Mouse (Mus musculus) forebrain, embryonic 15.5 days (tissue): ENCODE data around the gene Nell2. TPM values are rescaled to one million over a fixed set of nuclear protein-coding genes. Genes with fewer than 3 reads are reported as not detected.

Source experiments
- ATAC-seq: fragments of 200-750 bp; cut with Nextera tagmentation; replicated peaks from 2 replicates; pipeline ENCODE4 v1.8.0; 2017; ENCODE audit warnings: mild to moderate bottlenecking, moderate TSS enrichment, moderate library complexity
- H3K27ac ChIP-seq: fragments of 300-500 bp; sonication (generic); replicated peaks from 2 replicates; pipeline ENCODE4 v1.5.1; 2015; ENCODE audit warnings: mild to moderate bottlenecking, inconsistent platforms
- H3K27me3 ChIP-seq: fragments of 300-500 bp; sonication (generic); 2 replicates; pipeline ENCODE4 v1.6.1; 2015; ENCODE audit warnings: inconsistent platforms
- H3K36me3 ChIP-seq: fragments of 300-500 bp; sonication (generic); 2 replicates; pipeline ENCODE4 v1.6.1; 2015; ENCODE audit warnings: mild to moderate bottlenecking, inconsistent platforms
- H3K4me1 ChIP-seq: fragments of 300-500 bp; sonication (generic); 2 replicates; pipeline ENCODE4 v1.6.1; 2015; ENCODE audit warnings: inconsistent platforms
- H3K4me2 ChIP-seq: fragments of 300-500 bp; sonication (generic); replicated peaks from 2 replicates; pipeline ENCODE4 v1.6.1; 2015; ENCODE audit warnings: mild to moderate bottlenecking, inconsistent platforms
- H3K4me3 ChIP-seq: fragments of 300-500 bp; sonication (generic); 2 replicates; pipeline ENCODE4 v1.5.1; 2015; ENCODE audit warnings: mild to moderate bottlenecking, inconsistent platforms
- H3K9ac ChIP-seq: fragments of 300-500 bp; sonication (generic); replicated peaks from 2 replicates; pipeline ENCODE4 v1.6.1; 2015; ENCODE audit warnings: mild to moderate bottlenecking, inconsistent platforms
- H3K9me3 ChIP-seq: fragments of 300-500 bp; sonication (generic); 2 replicates; pipeline ENCODE4 v1.6.1; 2016; ENCODE audit warnings: inconsistent platforms
- WGBS: fragments of 180-500 bp; shearing (Covaris S2); methylation state at CpG from one replicate; pipeline ENCODE4 v1.1.7; 2015; ENCODE audit warnings: mixed read lengths; 5-methylcytosine and 5-hydroxymethylcytosine counted together
- polyA plus RNA-seq: library from polyadenylated mRNA; unstranded; fragments of >200 nt; fragmentation: Nextera tagmentation; extraction: Ambion mirVana; gene quantifications from 2 replicates; pipeline ENCODE4 v1.2.1, GENCODE M21; 2015

Nell2 gene
- polyA plus RNA-seq, 1 experiment from 2014 or later = 213 TPM

DNA sequence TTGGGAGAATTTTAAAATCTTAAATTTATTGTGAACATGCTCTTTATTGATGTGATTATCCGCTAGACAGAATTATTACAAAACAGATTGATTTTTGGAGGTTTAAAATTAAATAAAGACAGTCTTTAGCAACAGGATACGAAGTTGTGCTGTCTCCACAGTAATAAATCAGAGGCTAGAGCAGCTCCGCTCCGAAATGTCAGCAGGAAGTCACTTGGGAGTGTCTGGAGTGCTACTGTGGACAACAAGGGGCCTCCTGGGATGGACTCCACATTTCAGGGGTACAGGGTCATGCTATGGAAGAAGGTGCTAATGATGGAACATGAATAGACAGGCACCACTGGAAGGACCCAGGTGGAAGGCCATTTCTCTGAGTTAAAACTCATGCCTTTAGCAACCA, 211.7 kb downstream of the Nell2 start:
- Histone ChIP-seq H3K9me3 (no peaks in the 10 kb centered on the region), H3K27me3 (no peaks in the 10 kb centered on the region), H3K9ac (no peak overlapping the region), H3K4me3 (no peak overlapping the region), H3K4me1 (peaks cover 24% of the 10 kb centered on the region), H3K4me2 (no peak overlapping the region), H3K27ac (no peak overlapping the region), H3K36me3 (no peaks in the 10 kb centered on the region)
- WGBS = 80% methylated on average over 4 of the region's 4 CpGs
- ATAC-seq = no peak

- no peaks in the 10 kb centered on the region for H3K27me3 ChIP-seq
- peaks cover 24% of the 10 kb centered on the region for H3K4me1 ChIP-seq
- H3K36me3 ChIP-seq = no peaks in the 10 kb centered on the region
- no peak overlapping the region for H3K4me3 ChIP-seq
- ATAC-seq = no peak
- WGBS = 88% methylated on average over 5 of the region's 5 CpGs
- no peak overlapping the region for H3K27ac ChIP-seq
- H3K9ac ChIP-seq = no peak overlapping the region
- H3K4me2 ChIP-seq = no peak overlapping the region
- H3K9me3 ChIP-seq = no peaks in the 10 kb centered on the region
Measured at GRCm38 (mm10) chr15:95314808-95315145, 213.6 kb downstream of the Nell2 start.

DNA sequence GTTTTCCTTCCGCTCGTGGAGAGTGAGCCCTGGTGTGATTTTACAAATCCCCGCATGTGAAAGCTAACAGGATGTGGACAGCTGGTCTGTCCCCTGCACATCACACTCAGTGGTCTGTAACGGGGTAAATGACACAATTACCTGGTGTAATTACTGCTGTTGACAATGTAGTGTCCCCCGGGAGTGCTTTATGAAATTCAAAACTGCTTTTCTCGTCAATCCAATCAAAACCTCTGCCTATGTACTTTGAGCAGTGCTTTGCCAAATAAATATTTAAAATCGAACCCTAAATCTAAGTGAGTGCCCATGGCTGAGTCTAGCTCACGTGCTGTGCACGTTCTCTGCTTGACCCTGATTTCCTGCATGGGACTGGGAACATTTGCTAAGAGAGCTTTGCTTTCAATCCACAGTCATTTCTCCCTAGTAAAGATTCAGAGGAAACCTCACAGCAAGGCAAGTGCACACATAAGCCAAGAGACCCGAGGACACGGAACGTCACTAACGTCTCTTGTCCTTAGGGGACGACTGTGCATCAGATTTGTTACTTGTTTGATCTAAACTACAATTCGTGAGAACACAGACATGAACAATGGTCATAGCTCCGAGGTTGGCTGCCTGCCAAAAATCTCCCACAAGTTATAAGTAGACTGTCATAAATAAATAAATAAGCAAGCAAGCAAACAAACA, 214.1 kb downstream of the Nell2 start:
- Histone ChIP-seq H3K27ac (peak overlapping the region; percentile 36), H3K36me3 (no peaks in the 10 kb centered on the region), H3K4me2 (no peak overlapping the region), H3K9ac (no peak overlapping the region), H3K9me3 (no peaks in the 10 kb centered on the region), H3K4me1 (peaks cover 24% of the 10 kb centered on the region), H3K27me3 (no peaks in the 10 kb centered on the region), H3K4me3 (no peak overlapping the region)
- 31% methylated on average over 16 of the region's 16 CpGs for WGBS
- peak; percentile 41; the same call in 1 of the 2 replicates for ATAC-seq

GRCm38 (mm10) chr15:95313286-95313685, 215.1 kb downstream of the Nell2 start:
- Histone ChIP-seq H3K36me3 (no peaks in the 10 kb centered on the region), H3K4me1 (peaks cover 24% of the 10 kb centered on the region), H3K4me2 (no peak overlapping the region), H3K9me3 (no peaks in the 10 kb centered on the region), H3K27me3 (no peaks in the 10 kb centered on the region), H3K9ac (no peak overlapping the region), H3K27ac (peak overlapping the region; percentile 36; the same call in 1 of the 2 replicates), H3K4me3 (no peak overlapping the region)
- 27% methylated on average over 5 of the region's 5 CpGs for WGBS
- ATAC-seq = peak; percentile 87

DNA sequence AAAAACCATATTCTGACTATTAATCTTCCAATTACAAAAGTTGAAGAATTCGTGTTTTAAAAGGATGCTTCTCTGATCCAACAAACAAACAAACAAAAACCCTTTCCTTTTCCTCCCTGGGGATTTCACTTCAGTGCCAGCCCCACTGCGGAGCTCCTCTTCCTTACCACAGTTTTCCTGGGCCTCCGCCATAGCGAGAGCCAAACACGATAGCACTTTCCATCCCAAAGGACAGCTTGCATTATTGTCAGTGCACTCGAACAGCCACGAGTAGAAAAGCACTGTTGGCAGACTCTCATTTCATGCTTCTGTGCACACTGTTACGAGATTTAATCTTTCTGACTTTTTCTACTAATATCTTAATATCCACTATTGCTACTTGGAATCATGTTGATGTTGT, 224.3 kb downstream of the Nell2 start:
- Histone ChIP-seq H3K27ac (no peak overlapping the region), H3K36me3 (no peaks in the 10 kb centered on the region), H3K9ac (no peak overlapping the region), H3K27me3 (no peaks in the 10 kb centered on the region), H3K4me1 (no peaks in the 10 kb centered on the region), H3K4me3 (no peak overlapping the region), H3K4me2 (no peak overlapping the region), H3K9me3 (no peaks in the 10 kb centered on the region)
- WGBS = 56% methylated on average over 8 of the region's 8 CpGs
- peak; percentile 66; the same call in 1 of the 2 replicates for ATAC-seq

DNA sequence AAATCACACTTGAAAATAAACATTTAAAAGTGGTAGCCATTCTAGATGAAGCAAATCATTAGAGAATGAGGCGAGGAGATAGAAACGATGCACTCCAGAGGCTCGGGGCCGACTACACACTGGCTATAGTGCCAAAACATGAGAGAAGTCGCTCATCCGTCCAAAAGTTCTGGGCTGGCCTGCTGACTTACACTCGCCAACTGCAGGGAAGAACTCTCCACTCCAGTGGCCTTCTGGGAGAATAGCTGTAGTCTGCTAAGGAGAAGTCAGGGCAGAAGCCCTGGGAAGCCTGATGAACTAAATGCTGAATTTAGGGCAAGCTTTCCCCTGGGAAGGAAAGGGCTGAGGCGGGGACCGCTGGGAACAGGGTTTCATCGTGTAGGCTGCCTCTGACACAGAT, 231.8 kb downstream of the Nell2 start:
- 83% methylated on average over 10 of the region's 10 CpGs for WGBS
- Histone ChIP-seq H3K27me3 (no peaks in the 10 kb centered on the region), H3K9me3 (no peaks in the 10 kb centered on the region), H3K9ac (no peak overlapping the region), H3K27ac (peak overlapping the region; percentile 5; the same call in 1 of the 2 replicates), H3K4me3 (no peak overlapping the region), H3K4me1 (no peaks in the 10 kb centered on the region), H3K4me2 (no peak overlapping the region), H3K36me3 (peaks cover 6% of the 10 kb centered on the region; the same call in 1 of the 2 replicates)
- ATAC-seq = no peak

GRCm38 (mm10) chr15:95289047-95289446, 239.3 kb downstream of the Nell2 start:
- H3K4me3 ChIP-seq = no peak overlapping the region
- H3K4me1 ChIP-seq = peaks cover 23% of the 10 kb centered on the region
- no peak overlapping the region for H3K9ac ChIP-seq
- H3K36me3 ChIP-seq = no peaks in the 10 kb centered on the region
- H3K9me3 ChIP-seq = no peaks in the 10 kb centered on the region
- H3K27ac ChIP-seq = no peak overlapping the region; the same call in 1 of the 2 replicates
- WGBS = 26% methylated on average over 10 of the region's 10 CpGs
- ATAC-seq = no peak
- H3K4me2 ChIP-seq = no peak overlapping the region
- no peaks in the 10 kb centered on the region for H3K27me3 ChIP-seq

DNA sequence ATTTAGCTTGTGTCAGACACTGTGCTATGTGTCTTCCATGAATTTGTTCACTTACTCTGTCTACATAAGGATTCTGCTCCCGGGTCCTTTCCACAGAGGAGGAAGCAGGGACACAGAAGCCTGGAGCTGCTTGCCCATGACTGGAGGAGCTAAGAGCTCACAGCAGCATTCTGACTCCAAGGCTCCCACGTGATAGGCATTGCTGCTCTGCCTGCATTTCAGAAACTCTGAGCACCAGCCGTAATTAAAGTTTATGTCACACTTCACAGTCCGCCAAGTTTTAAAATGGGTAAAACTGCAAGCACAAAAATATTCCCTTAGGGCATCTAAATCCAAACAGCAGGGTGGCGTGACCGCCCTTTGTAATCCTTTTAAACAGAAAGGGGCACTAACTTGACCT, 243.2 kb downstream of the Nell2 start:
- no peak overlapping the region for H3K4me3 ChIP-seq
- peak overlapping the region; percentile 47 for H3K27ac ChIP-seq
- no peak overlapping the region for H3K4me2 ChIP-seq
- ATAC-seq = 0 out of 2 replicates have a peak, but pooled peaks have one; percentile 38
- H3K9ac ChIP-seq = no peak overlapping the region
- H3K27me3 ChIP-seq = no peaks in the 10 kb centered on the region
- 11% methylated on average over 6 of the region's 6 CpGs for WGBS
- peaks cover 23% of the 10 kb centered on the region for H3K4me1 ChIP-seq
- no peaks in the 10 kb centered on the region for H3K36me3 ChIP-seq
- H3K9me3 ChIP-seq = no peaks in the 10 kb centered on the region

DNA sequence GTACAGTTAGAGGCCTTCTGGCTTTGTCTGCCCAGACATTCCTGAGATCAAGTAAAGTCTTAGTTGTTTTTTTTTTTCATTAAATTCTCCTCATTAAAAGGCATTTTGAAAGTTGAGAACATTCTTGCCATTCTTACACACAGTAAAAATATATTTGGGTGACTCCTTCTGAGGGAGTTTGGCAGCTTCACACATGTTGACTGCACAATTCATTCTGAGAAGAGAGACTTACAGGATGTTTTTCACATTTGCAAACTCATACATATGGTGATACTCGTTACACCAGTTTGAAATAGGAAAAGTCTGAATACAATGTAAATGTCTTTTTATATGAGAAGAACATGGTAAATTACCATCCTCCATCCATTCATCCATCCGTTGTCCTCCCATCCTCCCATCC, 247.4 kb downstream of the Nell2 start:
- no peak for ATAC-seq
- no peak overlapping the region for H3K4me3 ChIP-seq
- H3K36me3 ChIP-seq = no peaks in the 10 kb centered on the region
- 63% methylated on average over 2 of the region's 2 CpGs for WGBS
- H3K4me1 ChIP-seq = peaks cover 10% of the 10 kb centered on the region
- no peaks in the 10 kb centered on the region for H3K27me3 ChIP-seq
- no peak overlapping the region for H3K4me2 ChIP-seq
- no peaks in the 10 kb centered on the region for H3K9me3 ChIP-seq
- H3K27ac ChIP-seq = no peak overlapping the region
- H3K9ac ChIP-seq = no peak overlapping the region

- H3K27me3 ChIP-seq = no peaks in the 10 kb centered on the region
Measured at GRCm38 (mm10) chr15:95278001-95278400, 250.4 kb downstream of the Nell2 start.

GRCm38 (mm10) chr15:95276556-95276955, 251.8 kb downstream of the Nell2 start:
- Histone ChIP-seq H3K9me3 (no peaks in the 10 kb centered on the region), H3K27ac (no peak overlapping the region), H3K27me3 (no peaks in the 10 kb centered on the region), H3K36me3 (no peaks in the 10 kb centered on the region), H3K4me2 (no peak overlapping the region), H3K9ac (no peak overlapping the region), H3K4me3 (no peak overlapping the region), H3K4me1 (no peaks in the 10 kb centered on the region)
- ATAC-seq = no peak
- WGBS = 96% methylated on average over 3 of the region's 3 CpGs

More at GRCm38 (mm10) chr15:95278001-95278400, 250.4 kb downstream of the Nell2 start:
- Histone ChIP-seq H3K4me2 (no peak overlapping the region), H3K27ac (no peak overlapping the region), H3K9me3 (no peaks in the 10 kb centered on the region), H3K4me1 (no peaks in the 10 kb centered on the region), H3K9ac (no peak overlapping the region), H3K4me3 (no peak overlapping the region), H3K36me3 (no peaks in the 10 kb centered on the region)
- ATAC-seq = no peak
- 60% methylated on average over 4 of the region's 4 CpGs for WGBS

DNA sequence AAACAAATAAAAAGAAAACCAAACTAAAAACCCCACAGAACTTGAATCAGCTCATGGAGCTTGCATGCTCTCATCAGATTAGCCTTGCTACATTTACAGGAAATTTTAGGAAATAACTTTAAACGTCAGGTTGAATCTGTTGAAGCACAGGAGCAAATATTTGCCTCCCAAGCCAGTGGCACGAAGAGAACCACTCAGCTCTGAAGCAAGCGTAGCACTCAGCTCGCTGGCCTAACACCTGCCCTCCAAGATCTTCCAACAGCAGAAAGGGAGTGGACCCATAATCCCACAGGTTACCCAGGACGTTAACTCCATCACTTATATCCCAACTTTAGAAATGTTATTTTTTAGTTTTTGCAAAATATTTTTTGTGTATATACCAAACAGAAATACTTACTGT, 252.8 kb downstream of the Nell2 start:
- ATAC-seq = no peak
- no peaks in the 10 kb centered on the region for H3K27me3 ChIP-seq
- no peak overlapping the region for H3K4me2 ChIP-seq
- H3K4me3 ChIP-seq = no peak overlapping the region
- no peak overlapping the region for H3K9ac ChIP-seq
- H3K9me3 ChIP-seq = no peaks in the 10 kb centered on the region
- 91% methylated on average over 5 of the region's 5 CpGs for WGBS
- H3K4me1 ChIP-seq = no peaks in the 10 kb centered on the region
- H3K27ac ChIP-seq = no peak overlapping the region
- H3K36me3 ChIP-seq = no peaks in the 10 kb centered on the region

DNA sequence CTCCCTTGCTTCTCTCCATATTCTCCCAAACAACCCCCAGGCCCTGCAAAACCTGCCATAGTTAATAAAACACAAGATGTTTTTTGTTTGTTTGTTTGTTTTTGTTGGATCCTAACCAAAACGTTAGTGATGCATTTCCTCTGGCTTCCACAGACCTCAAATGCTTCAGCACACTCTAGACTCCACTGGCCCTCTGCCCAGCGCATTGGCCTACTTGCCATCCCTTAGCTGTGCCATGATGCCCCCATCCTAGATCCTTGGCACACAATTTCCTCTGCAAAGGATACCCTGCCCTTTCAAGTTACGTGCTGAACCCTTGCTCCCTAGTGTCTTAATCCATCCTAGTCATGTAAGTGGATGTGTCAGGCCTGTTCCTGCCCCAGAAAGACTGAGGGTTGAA, 255.1 kb downstream of the Nell2 start:
- H3K4me2 ChIP-seq = no peak overlapping the region
- no peaks in the 10 kb centered on the region for H3K4me1 ChIP-seq
- no peaks in the 10 kb centered on the region for H3K36me3 ChIP-seq
- no peak for ATAC-seq
- 90% methylated on average over 3 of the region's 3 CpGs for WGBS
- no peak overlapping the region for H3K27ac ChIP-seq
- no peaks in the 10 kb centered on the region for H3K27me3 ChIP-seq
- H3K4me3 ChIP-seq = no peak overlapping the region
- H3K9me3 ChIP-seq = no peaks in the 10 kb centered on the region
- H3K9ac ChIP-seq = no peak overlapping the region
